Mouse (Mus musculus) lung, postnatal 4 days (tissue): ENCODE results near the gene Vgf.

Source experiments
- DNase-seq, 2 experiments: peaks; one replicate each; pipeline ENCODE4 v3.0.0; 2021

The Vgf gene

DNA sequence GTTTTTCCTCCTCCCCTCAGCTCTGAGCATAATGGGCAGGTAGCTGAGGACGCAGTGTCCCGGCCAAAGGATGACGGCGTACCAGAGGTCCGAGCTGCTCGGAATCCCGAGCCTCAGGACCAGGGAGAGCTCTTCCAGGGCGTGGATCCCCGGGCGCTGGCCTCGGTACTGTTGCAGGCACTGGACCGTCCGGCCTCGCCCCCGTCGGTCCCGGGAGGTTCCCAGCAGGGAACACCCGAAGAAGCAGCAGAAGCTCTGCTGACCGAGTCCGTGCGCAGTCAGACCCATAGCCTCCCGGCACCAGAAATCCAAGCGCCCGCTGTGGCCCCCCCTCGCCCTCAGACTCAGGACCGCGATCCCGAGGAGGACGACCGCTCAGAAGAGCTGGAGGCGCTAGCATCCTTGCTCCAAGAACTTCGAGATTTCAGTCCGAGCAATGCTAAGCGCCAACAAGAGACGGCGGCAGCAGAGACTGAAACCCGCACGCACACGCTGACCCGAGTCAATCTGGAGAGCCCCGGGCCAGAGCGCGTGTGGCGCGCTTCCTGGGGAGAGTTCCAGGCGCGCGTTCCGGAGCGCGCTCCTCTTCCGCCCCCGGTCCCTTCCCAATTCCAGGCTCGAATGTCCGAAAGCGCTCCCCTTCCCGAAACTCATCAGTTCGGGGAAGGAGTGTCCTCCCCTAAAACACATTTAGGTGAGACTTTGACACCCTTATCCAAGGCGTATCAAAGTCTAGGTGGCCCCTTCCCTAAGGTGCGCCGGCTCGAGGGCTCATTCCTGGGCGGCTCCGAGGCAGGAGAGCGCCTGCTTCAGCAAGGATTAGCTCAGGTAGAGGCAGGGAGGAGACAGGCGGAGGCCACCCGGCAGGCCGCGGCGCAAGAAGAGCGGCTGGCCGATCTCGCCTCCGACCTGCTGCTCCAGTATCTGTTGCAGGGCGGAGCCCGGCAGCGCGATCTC lies 5.2 kb downstream of the Vgf start:
- DNase-seq = peak; percentile 48 to 57

DNA sequence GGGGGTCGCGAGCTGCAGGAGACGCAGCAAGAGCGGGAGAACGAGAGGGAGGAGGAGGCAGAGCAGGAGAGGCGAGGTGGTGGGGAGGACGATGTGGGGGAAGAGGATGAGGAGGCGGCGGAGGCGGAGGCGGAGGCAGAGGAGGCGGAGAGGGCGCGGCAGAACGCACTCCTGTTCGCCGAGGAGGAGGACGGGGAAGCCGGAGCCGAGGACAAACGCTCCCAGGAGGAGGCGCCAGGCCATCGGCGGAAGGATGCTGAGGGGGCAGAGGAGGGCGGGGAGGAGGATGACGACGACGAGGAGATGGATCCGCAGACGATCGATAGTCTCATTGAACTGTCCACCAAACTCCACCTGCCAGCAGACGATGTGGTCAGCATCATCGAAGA lies 5.8 kb downstream of the Vgf start:
- peak in 1 of 2 experiments; percentile 15 for DNase-seq

DNA sequence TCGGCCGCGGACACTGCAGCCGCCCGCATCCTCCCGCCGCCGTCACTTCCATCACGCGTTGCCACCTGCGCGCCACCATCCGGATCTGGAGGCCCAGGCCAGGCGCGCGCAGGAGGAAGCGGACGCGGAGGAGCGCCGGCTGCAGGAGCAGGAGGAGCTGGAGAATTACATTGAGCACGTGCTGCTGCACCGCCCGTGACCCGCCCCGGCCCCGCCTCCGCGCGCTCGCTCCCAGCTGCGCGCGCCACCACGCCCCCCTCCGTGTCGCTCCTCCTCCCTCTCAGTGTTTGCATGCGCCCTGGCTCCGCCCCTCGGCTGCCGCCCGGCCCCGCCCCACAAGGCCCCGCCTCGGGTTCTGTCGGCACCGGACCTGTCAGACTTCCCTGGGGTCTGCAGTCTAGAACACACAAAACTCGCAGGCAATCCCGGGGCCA lies 6.5 kb downstream of the Vgf start:
- DNase-seq = peak; percentile 93 to 94

DNA sequence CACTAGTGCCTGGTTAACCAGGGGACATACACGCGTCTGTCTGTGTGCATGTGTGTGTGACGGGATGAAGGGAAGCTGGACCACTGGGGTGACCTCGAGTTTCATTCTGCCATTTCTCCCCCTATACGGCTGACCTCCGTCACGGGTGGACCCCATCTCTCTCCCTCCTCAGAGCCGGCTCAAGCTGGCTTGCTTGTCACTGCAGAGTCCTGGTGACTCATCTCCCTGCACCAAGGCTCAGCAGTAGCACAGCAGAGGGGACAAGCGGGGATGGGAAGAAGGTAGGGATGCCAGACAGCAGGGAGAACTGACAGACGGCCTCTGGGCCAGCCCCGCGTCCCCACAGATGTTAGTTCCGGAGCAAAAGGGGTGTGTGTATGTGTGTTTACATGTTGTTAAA lies 10.0 kb downstream of the Vgf start:
- no peak for DNase-seq

DNA sequence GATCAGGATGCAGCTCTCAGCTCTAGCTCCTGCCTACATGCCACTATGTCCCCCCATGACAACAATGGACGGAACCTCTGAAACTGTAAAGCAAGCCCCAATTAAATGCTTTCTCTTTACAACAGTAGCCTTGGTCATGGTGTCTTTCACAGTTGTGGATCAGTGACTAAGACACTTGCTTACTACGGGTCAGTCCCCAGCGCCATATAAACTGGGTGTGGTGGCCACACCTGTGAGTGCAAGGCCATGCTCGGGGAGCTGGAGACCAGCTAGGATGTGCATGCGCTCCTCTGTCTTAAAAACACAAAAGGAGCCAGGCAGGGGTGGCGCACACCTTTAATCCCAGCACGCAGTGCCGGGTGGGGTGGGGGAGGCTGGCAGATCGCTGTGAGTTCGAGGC lies 13.3 kb downstream of the Vgf start:
- no peak for DNase-seq

DNA sequence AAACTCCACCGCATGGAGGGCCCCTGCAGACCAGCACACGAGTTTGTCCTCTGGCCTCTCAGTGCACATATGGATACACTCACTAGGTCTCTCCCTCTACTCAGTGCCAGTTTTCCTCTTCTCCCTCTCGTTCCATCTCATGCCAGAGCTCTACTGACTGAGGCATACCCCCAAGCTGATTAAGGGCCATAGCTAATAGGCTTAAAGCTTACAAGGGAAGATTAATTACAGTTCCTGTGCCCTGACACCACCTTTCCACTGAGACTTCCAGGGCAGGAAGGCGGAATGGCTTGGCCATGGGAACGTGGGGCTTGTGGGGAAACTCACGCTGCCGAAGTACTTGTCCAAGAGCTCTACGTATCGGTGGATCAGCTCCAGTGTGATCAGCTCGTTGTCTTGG lies 15.2 kb downstream of the Vgf start:
- no peak for DNase-seq

DNA sequence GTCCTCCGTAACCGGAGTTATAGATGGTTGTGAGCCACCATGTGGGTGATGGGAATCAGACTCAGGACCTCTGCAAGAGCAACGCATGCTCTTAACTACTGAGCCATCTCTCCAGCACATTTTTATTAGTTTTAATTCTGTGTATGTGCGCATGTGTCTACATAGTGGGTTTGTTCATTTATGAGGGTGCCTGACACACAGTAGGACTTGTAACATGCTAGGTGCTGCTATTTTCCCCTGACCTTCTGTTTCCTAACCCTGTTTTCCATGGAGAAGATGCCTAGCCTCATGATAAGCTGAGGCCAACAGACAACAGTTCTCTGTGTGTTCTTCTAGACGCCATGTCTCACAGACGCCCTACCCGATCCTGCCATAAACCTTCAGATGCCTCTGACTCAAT lies 17.8 kb downstream of the Vgf start:
- DNase-seq = no peak

DNA sequence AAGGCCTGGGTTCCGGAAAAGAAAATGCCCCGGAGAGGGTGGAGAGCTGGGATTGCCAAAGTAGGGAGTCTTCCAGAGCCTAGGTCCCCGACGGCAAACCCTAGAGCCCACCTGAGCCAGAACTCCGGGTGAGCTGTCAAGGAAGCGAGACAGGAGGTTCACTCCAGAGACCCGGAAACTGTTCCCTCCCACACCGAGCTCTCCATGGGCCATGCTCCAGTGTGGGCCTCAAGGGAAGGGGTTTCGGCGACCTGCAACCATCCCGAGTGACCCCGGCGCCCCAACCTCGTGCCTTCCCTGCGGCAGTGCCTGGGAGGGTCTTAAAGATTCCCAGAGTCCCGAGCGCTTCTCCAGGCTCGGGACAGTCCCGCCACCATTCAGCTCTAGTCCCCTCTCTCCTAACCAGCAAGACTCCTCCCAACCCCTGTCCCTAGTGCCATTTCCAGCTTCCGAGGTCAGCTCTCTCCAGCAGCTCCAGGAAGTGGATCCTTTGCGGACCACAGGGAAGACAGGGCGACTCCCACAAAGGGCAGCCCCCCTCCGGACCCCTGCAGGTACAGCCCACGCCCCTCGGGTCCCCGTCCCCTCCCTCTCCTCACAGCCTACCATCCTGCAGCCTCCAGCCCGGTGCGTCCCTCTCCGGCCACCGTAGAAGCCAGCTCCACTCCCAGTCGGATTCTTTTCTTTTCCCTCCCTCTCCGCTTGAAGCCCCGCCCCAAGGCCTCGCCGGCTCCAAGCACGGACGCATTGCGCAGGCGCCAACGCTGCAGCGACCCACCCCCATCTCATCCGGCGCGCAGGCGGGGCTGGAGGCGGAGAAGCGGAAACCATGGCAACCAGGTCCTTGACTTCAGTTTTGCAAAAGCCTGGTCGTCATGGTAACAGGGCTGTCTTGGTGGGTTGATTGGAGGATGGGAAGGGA lies 19.5 kb downstream of the Vgf start, which contains the start of gene Ap1s1:
TSS of gene Ap1s1 (minus strand) at position 734 of the 922 bp plus-strand sequence.
- peak; percentile 98 for DNase-seq

DNA sequence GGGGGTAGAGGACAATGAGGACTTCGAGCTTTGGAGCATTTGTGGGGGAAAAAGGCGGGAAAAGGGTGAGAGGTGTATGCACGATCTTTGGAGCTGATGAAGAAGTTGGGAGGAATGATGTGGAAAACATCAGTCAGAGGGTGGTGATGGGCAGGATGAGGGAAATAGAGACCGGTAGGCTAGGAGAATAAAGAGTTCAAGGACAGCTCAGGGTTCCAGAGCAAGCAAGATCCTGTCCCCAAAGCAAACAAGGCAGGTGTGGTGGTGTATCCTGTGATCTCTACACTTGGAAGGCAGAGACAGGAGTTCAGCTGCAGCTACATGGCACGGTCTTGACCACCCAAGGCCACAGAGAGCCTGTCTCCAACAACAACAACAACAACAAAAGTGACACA lies 20.1 kb downstream of the Vgf start:
- no peak for DNase-seq

DNA sequence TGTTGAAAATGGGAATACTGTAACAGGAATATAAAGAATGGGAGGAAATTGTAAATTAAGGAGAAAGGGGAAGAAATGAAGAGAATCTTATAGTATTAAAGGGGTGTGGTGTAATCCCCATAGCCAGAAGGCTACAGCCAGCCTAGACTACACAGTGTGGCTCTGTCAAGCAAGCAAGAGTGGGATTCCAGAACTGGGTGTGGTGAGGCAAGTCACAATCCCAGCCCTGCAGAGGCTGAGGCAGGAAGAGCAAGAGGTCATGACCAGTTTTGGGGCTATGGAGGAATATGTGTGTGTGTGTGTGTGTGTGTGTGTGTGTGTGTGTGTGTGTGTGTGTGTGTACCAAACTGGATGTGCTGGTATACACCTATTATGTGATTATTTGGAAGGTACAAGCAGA lies 20.8 kb downstream of the Vgf start:
- no peak for DNase-seq

DNA sequence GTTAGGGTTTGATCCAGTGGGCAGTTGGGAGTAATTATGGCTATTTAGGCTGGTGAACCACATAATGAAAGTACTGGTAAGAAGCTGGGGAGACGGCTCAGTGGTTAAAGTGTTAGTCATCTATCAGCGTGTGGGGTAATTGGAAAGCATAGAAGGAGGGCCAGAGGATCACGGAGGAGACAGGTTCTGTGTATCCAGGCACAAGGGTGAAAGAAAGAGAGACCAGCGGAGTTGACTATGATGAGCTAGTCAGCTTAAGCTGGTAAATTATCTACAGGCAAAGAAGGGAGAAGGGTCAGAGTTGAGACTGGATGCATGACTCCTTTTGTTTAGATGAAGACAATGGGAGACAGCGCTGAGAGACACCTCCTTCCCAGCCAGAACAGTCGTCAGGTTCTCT lies 24.9 kb downstream of the Vgf start:
- no peak for DNase-seq

DNA sequence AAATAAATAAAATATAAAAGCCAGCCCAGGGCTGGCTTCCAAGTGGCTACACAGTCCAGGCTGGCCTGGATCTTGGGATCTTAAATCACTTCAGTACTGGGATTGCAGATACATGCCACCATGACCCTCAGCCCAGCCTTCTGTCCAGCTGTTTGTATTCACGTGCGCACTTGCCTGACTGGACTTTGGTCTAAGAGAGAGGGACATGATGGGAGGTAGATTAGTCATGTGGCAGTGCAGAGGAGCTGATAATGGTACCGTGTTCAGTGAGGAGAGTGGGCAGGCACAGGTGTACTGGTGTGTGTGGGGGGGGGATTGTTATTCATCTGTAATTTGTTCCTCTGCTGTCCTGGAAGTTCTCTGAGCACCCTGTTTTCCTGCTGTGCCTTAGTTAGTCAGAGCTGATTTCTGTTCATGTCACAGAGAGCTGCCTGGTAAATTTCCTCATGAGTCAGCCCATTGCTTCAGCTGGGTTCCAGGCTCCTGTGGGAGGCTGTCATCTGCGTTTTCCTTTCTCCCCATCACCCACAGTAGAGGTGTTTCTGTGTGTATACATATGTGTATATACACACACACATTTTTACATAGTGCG lies 25.8 kb downstream of the Vgf start:
- no peak for DNase-seq

DNA sequence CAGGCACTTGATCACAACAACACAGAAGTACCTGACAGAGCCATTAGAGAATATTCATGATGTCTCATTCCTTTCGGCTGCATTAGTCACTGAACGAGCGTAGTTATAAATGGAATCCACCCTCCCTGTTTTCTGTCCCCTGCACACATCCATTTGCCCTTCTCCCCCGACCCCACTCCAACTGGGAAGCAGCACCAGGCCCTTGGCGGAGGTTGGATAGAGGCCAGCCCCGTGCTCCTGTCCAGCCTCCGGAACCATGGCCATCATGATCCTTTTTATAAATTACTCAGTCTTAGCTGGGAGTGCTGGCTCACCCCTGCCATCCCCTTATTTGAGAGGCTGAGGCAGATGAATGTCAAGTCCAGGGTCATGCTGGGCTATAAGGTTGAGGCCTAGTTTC lies 28.1 kb downstream of the Vgf start:
- no peak for DNase-seq

DNA sequence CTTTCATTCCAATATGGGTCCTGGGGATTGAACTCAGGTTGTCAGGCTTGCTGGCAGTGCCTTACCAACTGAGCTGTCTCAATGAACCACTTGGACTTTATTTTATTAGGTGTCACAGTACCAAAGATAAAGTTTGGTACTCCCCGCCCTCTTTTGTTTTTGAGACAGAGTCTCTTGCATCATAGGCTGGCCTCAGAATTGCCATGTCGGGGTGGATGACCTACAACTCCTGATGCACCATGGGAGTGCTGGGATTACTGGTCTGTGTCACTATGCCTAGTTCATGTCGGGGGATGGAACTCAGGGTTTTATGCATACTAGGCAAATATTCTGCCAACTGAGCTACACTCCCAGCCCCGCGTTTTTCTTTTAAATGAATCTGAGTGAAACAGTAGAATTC lies 28.7 kb downstream of the Vgf start:
- DNase-seq = no peak

DNA sequence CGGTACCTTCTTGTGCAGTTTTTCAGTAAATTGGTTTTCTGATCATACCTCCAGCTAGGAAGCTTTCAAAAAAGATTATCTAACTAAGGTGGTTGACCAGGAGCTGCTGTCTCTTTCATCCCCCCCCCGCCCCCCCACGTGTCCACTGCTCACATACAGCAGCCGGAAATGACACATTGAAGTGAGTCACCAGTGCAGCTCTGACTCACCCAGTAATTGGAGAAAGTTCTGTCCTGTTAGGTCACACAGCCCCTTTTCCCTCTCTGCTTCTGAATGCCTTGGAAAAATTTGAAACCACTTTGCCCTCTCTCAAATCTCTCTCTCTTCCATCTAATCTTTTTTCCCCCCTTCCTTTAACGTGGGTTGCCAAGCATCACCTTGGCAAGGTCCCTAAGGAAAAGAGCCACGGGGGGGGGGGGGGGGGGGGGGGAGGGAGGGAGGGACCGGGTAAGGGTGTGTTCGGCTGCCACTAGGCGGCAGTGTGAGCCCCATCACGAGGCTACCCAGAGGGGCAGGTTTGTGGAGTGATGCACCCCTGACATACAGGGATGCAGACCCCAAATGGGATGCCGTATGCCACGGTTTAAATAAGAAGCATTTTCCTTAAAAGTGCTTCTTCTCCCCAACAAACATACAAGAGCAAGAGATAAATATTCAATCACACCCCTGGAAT lies 35.8 kb downstream of the Vgf start:
- DNase-seq = peak; percentile 69 to 74

DNA sequence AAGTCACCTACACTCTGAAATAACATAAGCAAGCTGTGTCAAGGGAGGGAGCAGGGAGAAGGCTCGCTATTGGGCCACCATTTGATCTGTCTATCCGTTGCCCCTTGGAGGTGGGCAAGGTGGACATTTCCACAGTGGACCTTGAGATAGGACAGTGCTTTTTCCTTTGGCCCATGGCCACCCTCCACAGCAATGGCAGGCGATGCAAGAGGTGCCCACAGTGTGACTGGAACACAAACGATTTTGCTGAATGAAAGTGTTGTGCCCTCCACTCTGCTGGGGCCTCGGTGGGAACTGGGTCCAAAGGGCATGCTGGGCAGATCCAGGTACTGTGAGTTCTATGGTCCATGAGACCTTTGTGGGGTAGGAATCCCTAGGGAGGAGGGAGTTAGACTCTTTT lies 36.4 kb downstream of the Vgf start:
- DNase-seq = no peak

DNA sequence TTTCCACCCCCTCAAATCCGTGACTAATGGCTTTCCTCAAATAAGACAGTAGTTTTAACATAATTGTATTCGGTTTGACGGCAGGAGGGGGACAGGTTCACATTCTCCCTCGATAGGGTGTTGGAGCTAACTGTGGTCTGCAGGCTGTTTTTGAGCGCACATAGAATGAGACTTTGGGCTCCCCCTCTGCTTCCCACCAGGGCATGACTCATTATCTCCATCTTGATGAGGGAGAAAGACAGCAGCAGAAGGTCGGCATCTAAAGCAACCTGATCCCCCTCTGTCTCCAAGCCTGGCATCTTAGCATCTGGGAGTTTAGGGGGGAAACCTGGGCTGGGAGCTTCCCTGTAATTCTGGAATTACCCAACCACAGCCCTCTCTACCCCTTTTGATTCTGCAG lies 39.3 kb downstream of the Vgf start:
- DNase-seq = no peak

DNA sequence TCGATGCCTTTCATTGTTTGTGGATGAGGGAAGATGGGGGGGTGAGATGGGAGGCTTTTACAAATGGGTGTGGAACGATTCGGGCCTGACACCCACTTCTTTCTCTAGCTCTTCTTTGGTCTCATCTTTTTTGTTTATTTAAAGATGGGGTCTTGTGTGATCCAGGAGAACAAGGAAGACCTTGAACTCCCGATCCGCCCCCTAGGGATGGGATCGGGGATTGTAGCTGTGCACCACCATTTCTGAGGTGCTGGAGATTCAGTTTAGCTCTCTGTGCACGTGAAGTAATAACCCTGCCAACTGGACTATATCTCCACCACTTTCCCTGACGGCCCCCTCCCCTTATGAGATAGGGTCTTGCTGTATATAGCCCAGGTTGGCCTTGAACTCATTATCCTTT lies 39.7 kb downstream of the Vgf start:
- no peak for DNase-seq

DNA sequence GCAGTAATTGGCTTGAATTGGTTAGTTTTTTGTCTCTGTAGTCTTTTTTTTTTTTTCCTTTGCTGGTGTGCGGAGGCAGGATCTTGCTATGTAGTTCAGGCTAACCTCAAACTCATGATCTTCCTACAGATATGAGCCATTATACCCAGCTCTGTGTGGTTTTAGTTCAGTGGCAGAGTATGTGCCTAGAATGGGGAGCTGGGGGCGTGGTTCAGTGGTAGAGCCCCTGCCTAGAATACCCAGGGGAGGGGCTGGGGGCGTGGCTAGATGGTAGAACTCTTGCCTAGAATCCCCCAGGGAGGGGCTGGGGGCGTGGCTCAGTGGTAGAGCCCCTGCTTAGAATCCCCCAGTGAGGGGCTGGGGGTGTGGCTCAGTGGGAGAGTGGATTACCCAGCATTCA lies 42.5 kb downstream of the Vgf start:
- no peak for DNase-seq

DNA sequence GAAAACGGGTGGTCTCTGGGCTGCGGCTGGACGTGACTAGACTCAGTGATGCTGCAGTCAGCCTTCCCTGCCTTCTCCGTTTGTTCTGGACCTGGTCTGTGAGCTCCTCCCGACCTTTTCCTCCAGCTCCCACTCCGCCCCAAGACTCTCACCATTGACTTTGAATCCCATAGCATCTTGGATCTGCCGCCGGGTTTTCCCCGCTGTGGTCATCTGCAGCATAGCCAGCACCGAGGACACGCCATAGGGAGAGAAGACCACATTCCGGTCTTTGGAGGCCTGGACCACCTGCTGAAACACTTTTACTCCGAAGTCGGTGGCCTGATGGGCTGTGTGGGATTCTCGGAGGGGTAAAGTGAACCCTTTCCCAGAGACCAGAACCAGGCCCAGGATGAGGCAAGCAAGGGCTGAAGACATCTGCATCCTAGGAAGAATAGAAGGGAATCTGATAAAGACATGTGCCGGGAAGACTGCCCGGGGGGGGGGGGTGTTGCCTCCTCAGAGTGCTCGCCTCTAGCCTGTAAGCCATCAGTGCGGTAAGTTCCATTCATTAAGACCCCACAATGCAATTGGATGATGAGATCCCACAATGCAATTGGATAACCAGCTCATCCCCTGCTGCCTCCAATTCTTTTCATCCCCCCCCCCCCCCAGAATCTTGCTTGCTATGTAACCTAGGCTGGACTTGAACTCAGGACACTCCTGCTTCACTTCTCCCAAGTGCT lies 44.9 kb downstream of the Vgf start:
- no peak for DNase-seq

DNA sequence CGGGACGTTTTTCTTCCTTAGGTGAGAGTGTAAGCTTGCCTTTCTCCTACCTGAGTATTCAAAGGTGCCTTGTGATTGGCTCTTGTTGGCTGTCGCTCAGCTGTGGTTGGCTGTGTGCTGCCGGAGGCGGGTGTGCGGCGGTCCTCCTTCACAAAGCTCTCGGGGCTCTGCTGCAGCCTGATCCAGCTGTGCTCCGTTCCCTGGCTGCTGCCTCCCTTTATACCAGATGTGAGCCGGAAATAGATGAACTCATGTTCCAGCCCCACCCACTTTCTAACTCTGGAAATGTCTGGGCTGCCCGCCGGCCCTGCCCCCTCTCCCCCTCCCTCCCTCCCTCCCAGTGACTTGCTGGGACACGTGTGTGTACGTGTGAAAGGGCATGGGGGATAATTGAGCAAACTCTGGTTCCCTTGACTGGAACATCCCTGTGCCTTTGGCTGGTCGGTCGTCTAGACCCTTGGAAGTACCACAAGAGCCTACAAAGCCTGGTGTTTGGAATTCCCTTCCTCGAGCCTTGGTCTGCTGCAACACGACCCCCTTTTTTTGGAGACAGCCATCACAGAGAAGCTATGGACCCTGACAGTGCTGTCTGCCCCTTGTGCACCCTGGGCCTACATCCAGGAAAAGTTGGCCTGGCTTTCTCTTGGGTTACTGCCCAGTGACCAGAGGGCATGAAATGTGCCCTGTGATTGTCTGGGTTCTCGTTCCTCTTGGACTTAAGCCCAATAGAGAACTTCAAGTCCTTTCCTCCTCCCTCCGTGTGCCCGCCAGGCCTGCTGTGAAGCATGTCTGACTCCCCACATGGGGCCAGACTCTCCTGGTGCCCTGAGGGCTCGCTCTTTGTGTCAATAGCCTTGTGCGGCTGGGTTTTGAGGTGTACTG lies 46.1 kb downstream of the Vgf start, which contains the start of gene Serpine1:
TSS of gene Serpine1 (minus strand) at position 190 of the 882 bp plus-strand sequence.
- DNase-seq = peak; percentile 89 to 94
